Mouse (Mus musculus) embryonic facial prominence, embryonic 14.5 days (tissue): Measurements from ENCODE around the gene Ldb2. TPM values are rescaled to one million over a fixed set of nuclear protein-coding genes. Genes with fewer than 3 reads are reported as not detected.

Experiments
- ATAC-seq: fragments of 200-750 bp; cut with Nextera tagmentation; 2 replicates; pipeline ENCODE4 v1.8.0; 2017; ENCODE audit warnings: low read depth, moderate number of reproducible peaks, moderate TSS enrichment
- DNase-seq: peaks from one replicate; pipeline ENCODE4 v3.0.0-alpha.2; 2015; ENCODE audit warnings: low spot score
- H3K27ac ChIP-seq: fragments of 300-500 bp; sonication (generic); replicated peaks from 2 replicates; pipeline ENCODE4 v1.5.1; 2014; ENCODE audit warnings: low read depth, mild to moderate bottlenecking, low read length, moderate library complexity
- H3K27me3 ChIP-seq: fragments of 300-500 bp; sonication (generic); replicated peaks from 2 replicates; pipeline ENCODE4 v1.6.1; 2014; ENCODE audit warnings: low read length; ENCODE audit not compliant: control insufficient read depth, insufficient read depth
- H3K36me3 ChIP-seq: fragments of 300-500 bp; sonication (generic); 2 replicates; pipeline ENCODE4 v1.6.1; 2014; ENCODE audit warnings: low read length, mixed read lengths; ENCODE audit not compliant: control insufficient read depth, insufficient read depth
- H3K4me1 ChIP-seq: fragments of 300-500 bp; sonication (generic); 2 replicates; pipeline ENCODE4 v1.6.1; 2014; ENCODE audit warnings: antibody characterized with exemption, low read length; ENCODE audit not compliant: control insufficient read depth, insufficient read depth
- H3K4me2 ChIP-seq: fragments of 300-500 bp; sonication (generic); 2 replicates; pipeline ENCODE4 v1.6.1; 2014; ENCODE audit warnings: low read depth, mild to moderate bottlenecking, low read length, moderate library complexity, mixed read lengths
- H3K4me3 ChIP-seq: fragments of 300-500 bp; sonication (generic); 2 replicates; pipeline ENCODE4 v1.5.1; 2014; ENCODE audit warnings: low read depth, mild to moderate bottlenecking, low read length
- H3K9ac ChIP-seq: fragments of 300-500 bp; sonication (generic); 2 replicates; pipeline ENCODE4 v1.6.1; 2014; ENCODE audit warnings: low read depth, mild to moderate bottlenecking, low read length, moderate library complexity, mixed read lengths
- H3K9me3 ChIP-seq: fragments of 300-500 bp; sonication (generic); 2 replicates; pipeline ENCODE4 v1.6.1; 2016; ENCODE audit warnings: low read length; ENCODE audit not compliant: control insufficient read depth
- WGBS: fragments of 180-500 bp; shearing (Covaris S2); extraction: QIAGEN DNeasy Blood & Tissue Kit; methylation state at CpG from one replicate; pipeline ENCODE4 v1.1.7; 2014; 5-methylcytosine and 5-hydroxymethylcytosine counted together
- polyA plus RNA-seq: library from polyadenylated mRNA; unstranded; fragments of >200 nt; fragmentation: Nextera tagmentation; extraction: Ambion mirVana; gene quantifications from 2 replicates; pipeline ENCODE4 v1.2.1, GENCODE M21; 2014

Ldb2 gene
- polyA plus RNA-seq, 1 experiment from 2014 or later, result 50.8 TPM

GRCm38 (mm10) chr5:44626114-44626513 lies 173.4 kb downstream of the Ldb2 start:
- Histone ChIP-seq H3K4me1 (no peaks in the 10 kb centered on the region), H3K4me2 (no peak overlapping the region), H3K9me3 (no peaks in the 10 kb centered on the region), H3K4me3 (no peak overlapping the region), H3K9ac (no peak overlapping the region), H3K27me3 (no peaks in the 10 kb centered on the region), H3K36me3 (no peaks in the 10 kb centered on the region), H3K27ac (no peak overlapping the region)
- DNase-seq, result peak; percentile 48
- ATAC-seq, result no peak
- 60% methylated on average over 2 of the region's 2 CpGs for WGBS

GRCm38 (mm10) chr5:44615677-44616076 lies 183.8 kb downstream of the Ldb2 start:
- no peaks in the 10 kb centered on the region for H3K27me3 ChIP-seq
- H3K36me3 ChIP-seq, result no peaks in the 10 kb centered on the region
- no peaks in the 10 kb centered on the region for H3K9me3 ChIP-seq
- H3K27ac ChIP-seq, result no peak overlapping the region
- no peaks in the 10 kb centered on the region for H3K4me1 ChIP-seq
- DNase-seq (peak; percentile 20), ATAC-seq (peak; percentile 58; the same call in 1 of the 2 replicates)
- no peak overlapping the region for H3K4me2 ChIP-seq
- H3K9ac ChIP-seq, result no peak overlapping the region
- WGBS, result 83% methylated on average over 7 of the region's 7 CpGs
- no peak overlapping the region for H3K4me3 ChIP-seq

GRCm38 (mm10) chr5:44608901-44609300 lies 190.6 kb downstream of the Ldb2 start:
- Histone ChIP-seq H3K9me3 (no peaks in the 10 kb centered on the region), H3K4me3 (no peak overlapping the region), H3K4me2 (no peak overlapping the region), H3K36me3 (no peaks in the 10 kb centered on the region), H3K27ac (no peak overlapping the region), H3K9ac (no peak overlapping the region), H3K4me1 (peaks cover 3% of the 10 kb centered on the region; the same call in 1 of the 2 replicates), H3K27me3 (no peaks in the 10 kb centered on the region)
- DNase-seq, result no peak
- WGBS, result 66% methylated on average over 2 of the region's 2 CpGs
- ATAC-seq, result no peak

GRCm38 (mm10) chr5:44601340-44601739 lies 198.1 kb downstream of the Ldb2 start:
- H3K4me3 ChIP-seq, result no peak overlapping the region
- DNase-seq, result no peak

GRCm38 (mm10) chr5:44593522-44594218 lies 205.8 kb downstream of the Ldb2 start:
- 34% methylated on average over 15 of the region's 15 CpGs for WGBS
- peak overlapping the region; percentile 44 for H3K4me2 ChIP-seq
- H3K4me1 ChIP-seq, result peaks cover 20% of the 10 kb centered on the region
- no peaks in the 10 kb centered on the region for H3K9me3 ChIP-seq
- H3K27me3 ChIP-seq, result no peaks in the 10 kb centered on the region
- ATAC-seq (peak; percentile 50; the same call in 1 of the 2 replicates), DNase-seq (peak; percentile 81)
- H3K4me3 ChIP-seq, result no peak overlapping the region
- no peaks in the 10 kb centered on the region for H3K36me3 ChIP-seq
- H3K9ac ChIP-seq, result peak overlapping the region; percentile 35
- peak overlapping the region; percentile 90 for H3K27ac ChIP-seq

More at GRCm38 (mm10) chr5:44601340-44601739, 198.1 kb downstream of the Ldb2 start:
- no peaks in the 10 kb centered on the region for H3K4me1 ChIP-seq
- no peaks in the 10 kb centered on the region for H3K36me3 ChIP-seq
- H3K27ac ChIP-seq, result no peak overlapping the region
- H3K27me3 ChIP-seq, result no peaks in the 10 kb centered on the region
- H3K9ac ChIP-seq, result no peak overlapping the region
- H3K9me3 ChIP-seq, result no peaks in the 10 kb centered on the region
- no peak overlapping the region for H3K4me2 ChIP-seq
- 91% methylated on average over 1 of the region's 1 CpGs for WGBS
- ATAC-seq, result no peak

GRCm38 (mm10) chr5:44590750-44591149 lies 208.7 kb downstream of the Ldb2 start:
- H3K9ac ChIP-seq, result no peak overlapping the region
- H3K9me3 ChIP-seq, result no peaks in the 10 kb centered on the region
- no peak overlapping the region for H3K27ac ChIP-seq
- DNase-seq (no peak), ATAC-seq (no peak)
- H3K4me2 ChIP-seq, result no peak overlapping the region
- 81% methylated on average over 3 of the region's 3 CpGs for WGBS
- no peaks in the 10 kb centered on the region for H3K36me3 ChIP-seq
- H3K27me3 ChIP-seq, result no peaks in the 10 kb centered on the region
- no peak overlapping the region for H3K4me3 ChIP-seq
- peaks cover 26% of the 10 kb centered on the region for H3K4me1 ChIP-seq

GRCm38 (mm10) chr5:44589318-44589717 lies 210.2 kb downstream of the Ldb2 start:
- Histone ChIP-seq H3K9me3 (no peaks in the 10 kb centered on the region), H3K4me1 (peaks cover 21% of the 10 kb centered on the region), H3K27me3 (no peaks in the 10 kb centered on the region), H3K9ac (no peak overlapping the region), H3K4me2 (no peak overlapping the region), H3K27ac (no peak overlapping the region), H3K36me3 (no peaks in the 10 kb centered on the region), H3K4me3 (no peak overlapping the region)
- WGBS, result 27% methylated on average over 1 of the region's 1 CpGs
- ATAC-seq (no peak), DNase-seq (no peak)

GRCm38 (mm10) chr5:44586571-44586970 lies 212.9 kb downstream of the Ldb2 start:
- no peak overlapping the region for H3K9ac ChIP-seq
- 0 out of 2 replicates have a peak, but pooled peaks cover 6% of the 10 kb centered on the region for H3K4me1 ChIP-seq
- WGBS, result 28% methylated on average over 5 of the region's 5 CpGs
- no peak overlapping the region for H3K4me2 ChIP-seq
- H3K9me3 ChIP-seq, result no peaks in the 10 kb centered on the region
- H3K4me3 ChIP-seq, result no peak overlapping the region
- ATAC-seq (peak; percentile 53; the same call in 1 of the 2 replicates), DNase-seq (peak; percentile 91)
- peak overlapping the region; percentile 12 for H3K27ac ChIP-seq
- H3K36me3 ChIP-seq, result no peaks in the 10 kb centered on the region
- no peaks in the 10 kb centered on the region for H3K27me3 ChIP-seq
